Mouse (Mus musculus) stomach, postnatal 0 days (tissue): ENCODE data around the gene Esr1.

ENCODE experiments used
- CTCF ChIP-seq: IDR thresholded peaks from 2 replicates; pipeline ENCODE4 v1.5.1; 2016; ENCODE audit warnings: antibody characterized with exemption, low read depth, mild to moderate bottlenecking, moderate library complexity
- EP300 ChIP-seq: optimal IDR thresholded peaks from 2 replicates; pipeline ENCODE3; 2016; ENCODE audit warnings: antibody characterized with exemption

GRCm38 (mm10) chr10:4683106-4683505 is 71.7 kb downstream of the Esr1 start:
- TF ChIP-seq CTCF (no peak), EP300 (no peak)
